Mouse (Mus musculus): ENCODE measurements around the gene Scaf1. TPM values are rescaled to one million over a fixed set of nuclear protein-coding genes. Genes with fewer than 3 reads are reported as not detected.

The Scaf1 gene
- total RNA-seq, 1 experiment, result 39.2 TPM

- no peak for DNase-seq (ENCODE audit: low read depth, low spot score)
- in situ Hi-C loops (cut with MboI; ENCODE audit: low sequenced_read_pairs in 2 of 2, unreplicated experiment in 2 of 2), result no loop called here
- H3K4me3 ChIP-seq (ENCODE audit: insufficient read depth in 1 of 2, low read depth in 1 of 2, low read length in 2 of 2, poor library complexity in 1 of 2, severe bottlenecking in 1 of 2), result no peak overlapping the region
- no peak overlapping the region for H3K27ac ChIP-seq (ENCODE audit: insufficient read depth, low read depth, low read length, poor library complexity, severe bottlenecking)
- TF ChIP-seq HCFC1 (IDR thresholded peaks at IDR 0.05; ENCODE audit: borderline replicate concordance, insufficient read depth, low read length) (no peak), CHD2 (IDR thresholded peaks at IDR 0.05; ENCODE audit: low read depth, low read length) (no peak), MAFK (IDR thresholded peaks at IDR 0.05; ENCODE audit: insufficient read depth, low read depth, low read length) (no peak), ZC3H11A (IDR thresholded peaks at IDR 0.05; ENCODE audit: borderline replicate concordance, low read depth, low read length) (no peak), ZNF384 (IDR thresholded peaks at IDR 0.05; ENCODE audit: low read depth, low read length) (no peak)
- no peak overlapping the region for H3K9ac ChIP-seq (ENCODE audit: insufficient read depth, low read depth, low read length, poor library complexity, severe bottlenecking)
- no peaks in the 10 kb centered on the region for H3K9me3 ChIP-seq (ENCODE audit: control insufficient read depth, insufficient read depth, low read depth, low read length)
- no peaks in the 10 kb centered on the region for H3K36me3 ChIP-seq (ENCODE audit: control insufficient read depth, insufficient read depth, low read length, poor library complexity, severe bottlenecking)
- H3K4me1 ChIP-seq (ENCODE audit: control insufficient read depth in 2 of 2, insufficient read depth in 2 of 2, low read length in 2 of 2, poor library complexity in 1 of 2), result peaks cover 0 to 14% of the 10 kb centered on the region in 2 experiments; a peak in 1 of 4 replicates
These were observed 42.7 kb upstream of the Scaf1 start for GRCm38 (mm10) chr7:45058607-45059571.

DNA sequence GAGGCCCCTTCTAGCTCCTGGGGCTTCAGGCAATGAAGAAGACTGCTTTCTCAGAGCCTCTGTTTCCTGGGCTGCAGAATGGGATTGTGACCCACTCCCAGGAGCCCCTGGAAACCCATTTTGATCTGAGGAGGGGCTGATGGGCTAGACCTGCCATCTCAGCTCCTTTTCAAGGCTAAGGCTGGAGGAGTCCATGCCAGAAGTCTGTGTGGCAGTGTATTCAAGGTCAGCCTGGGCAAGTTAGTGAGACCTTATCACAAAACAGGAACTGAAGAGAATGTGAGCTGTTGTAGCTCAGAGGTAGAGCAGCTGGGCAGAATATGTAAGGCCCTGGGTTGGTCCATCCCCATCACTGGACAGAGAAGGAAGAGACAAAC is 40.8 kb upstream of the Scaf1 start:
- in situ Hi-C loops (cut with MboI; ENCODE audit: low sequenced_read_pairs in 2 of 2, unreplicated experiment in 2 of 2), result no loop called here
- Histone ChIP-seq H3K4me3 (ENCODE audit: insufficient read depth in 1 of 2, low read depth in 1 of 2, low read length in 2 of 2, poor library complexity in 1 of 2, severe bottlenecking in 1 of 2) (peak overlapping the region in 1 of 2 experiments; percentile 9; a peak in 1 of 4 replicates), H3K9ac (ENCODE audit: insufficient read depth, low read depth, low read length, poor library complexity, severe bottlenecking) (no peak overlapping the region), H3K4me1 (ENCODE audit: control insufficient read depth in 2 of 2, insufficient read depth in 2 of 2, low read length in 2 of 2, poor library complexity in 1 of 2) (peaks cover 0 to 14% of the 10 kb centered on the region in 2 experiments; a peak in 1 of 4 replicates), H3K36me3 (ENCODE audit: control insufficient read depth, insufficient read depth, low read length, poor library complexity, severe bottlenecking) (no peaks in the 10 kb centered on the region), H3K9me3 (ENCODE audit: control insufficient read depth, insufficient read depth, low read depth, low read length) (no peaks in the 10 kb centered on the region), H3K27ac (ENCODE audit: insufficient read depth, low read depth, low read length, poor library complexity, severe bottlenecking) (no peak overlapping the region)
- no peak for TF ChIP-seq MAFK (IDR thresholded peaks at IDR 0.05; ENCODE audit: insufficient read depth, low read depth, low read length)
- no peak for DNase-seq (ENCODE audit: low read depth, low spot score)

GRCm38 (mm10) chr7:45056329-45056971 is 40.3 kb upstream of the Scaf1 start:
- no peak for DNase-seq (ENCODE audit: low read depth, low spot score)
- H3K27ac ChIP-seq (ENCODE audit: insufficient read depth, low read depth, low read length, poor library complexity, severe bottlenecking), result no peak overlapping the region

DNA sequence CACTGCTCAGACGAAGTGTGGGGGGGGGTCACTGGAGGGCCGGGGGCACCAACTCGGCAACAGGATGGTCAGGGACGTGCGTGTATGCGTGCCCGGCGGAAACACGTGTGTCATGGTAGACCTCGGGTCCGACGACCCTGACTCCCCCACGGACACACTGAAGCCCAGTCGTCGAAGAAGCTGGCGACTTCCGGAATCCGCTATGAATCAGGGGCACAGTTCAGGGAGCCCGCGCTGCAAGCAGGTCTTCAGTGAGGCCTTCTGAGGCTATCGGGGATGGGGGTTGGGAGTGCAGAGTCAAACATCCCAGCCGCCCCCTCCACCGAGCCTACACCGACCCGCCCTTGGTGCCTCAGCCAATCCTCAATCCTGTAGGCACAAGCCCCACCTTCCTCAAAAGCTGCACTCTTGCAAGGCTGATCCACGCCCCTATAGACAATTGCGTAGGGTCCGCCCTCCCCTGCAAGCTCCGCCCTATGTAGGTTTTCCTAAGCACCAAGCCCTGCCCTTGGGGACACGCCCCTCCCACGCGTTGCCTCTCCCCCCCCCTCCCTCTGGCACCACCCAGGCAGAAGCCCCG is 37.9 kb upstream of the Scaf1 start:
- in situ Hi-C loops (cut with MboI; ENCODE audit: low sequenced_read_pairs in 2 of 2, unreplicated experiment in 2 of 2), result no loop called here
- DNase-seq (ENCODE audit: low read depth, low spot score), result peak; percentile 99
- Histone ChIP-seq H3K4me3 (ENCODE audit: insufficient read depth in 1 of 2, low read depth in 1 of 2, low read length in 2 of 2, poor library complexity in 1 of 2, severe bottlenecking in 1 of 2) (peak overlapping the region; percentile 97 to 99), H3K9me3 (ENCODE audit: control insufficient read depth, insufficient read depth, low read depth, low read length) (no peaks in the 10 kb centered on the region), H3K4me1 (ENCODE audit: control insufficient read depth in 2 of 2, insufficient read depth in 2 of 2, low read length in 2 of 2, poor library complexity in 1 of 2) (peaks cover 0 to 16% of the 10 kb centered on the region in 2 experiments; a peak in 2 of 4 replicates), H3K9ac (ENCODE audit: insufficient read depth, low read depth, low read length, poor library complexity, severe bottlenecking) (peak overlapping the region; percentile 83), H3K27ac (ENCODE audit: insufficient read depth, low read depth, low read length, poor library complexity, severe bottlenecking) (peak overlapping the region; percentile 96), H3K36me3 (ENCODE audit: control insufficient read depth, insufficient read depth, low read length, poor library complexity, severe bottlenecking) (peaks cover 13% of the 10 kb centered on the region)
- TF ChIP-seq MAFK (IDR thresholded peaks at IDR 0.05; ENCODE audit: insufficient read depth, low read depth, low read length) (no peak), ZNF384 (IDR thresholded peaks at IDR 0.05; ENCODE audit: low read depth, low read length) (no peak; the same call in 1 of the 2 replicates), ZC3H11A (IDR thresholded peaks at IDR 0.05; ENCODE audit: borderline replicate concordance, low read depth, low read length) (no peak), CHD2 (IDR thresholded peaks at IDR 0.05; ENCODE audit: low read depth, low read length) (no peak), HCFC1 (IDR thresholded peaks at IDR 0.05; ENCODE audit: borderline replicate concordance, insufficient read depth, low read length) (no peak)

More at GRCm38 (mm10) chr7:45056329-45056971, 40.3 kb upstream of the Scaf1 start:
- Histone ChIP-seq H3K9ac (ENCODE audit: insufficient read depth, low read depth, low read length, poor library complexity, severe bottlenecking) (no peak overlapping the region), H3K9me3 (ENCODE audit: control insufficient read depth, insufficient read depth, low read depth, low read length) (no peaks in the 10 kb centered on the region), H3K4me1 (ENCODE audit: control insufficient read depth in 2 of 2, insufficient read depth in 2 of 2, low read length in 2 of 2, poor library complexity in 1 of 2) (peaks cover 0 to 14% of the 10 kb centered on the region in 2 experiments; a peak in 1 of 4 replicates), H3K4me3 (ENCODE audit: insufficient read depth in 1 of 2, low read depth in 1 of 2, low read length in 2 of 2, poor library complexity in 1 of 2, severe bottlenecking in 1 of 2) (peak overlapping the region in 1 of 2 experiments; percentile 9; a peak in 1 of 4 replicates), H3K36me3 (ENCODE audit: control insufficient read depth, insufficient read depth, low read length, poor library complexity, severe bottlenecking) (no peaks in the 10 kb centered on the region)
- in situ Hi-C loops (cut with MboI; ENCODE audit: low sequenced_read_pairs in 2 of 2, unreplicated experiment in 2 of 2), result no loop called here
- no peak for TF ChIP-seq ZC3H11A (IDR thresholded peaks at IDR 0.05; ENCODE audit: borderline replicate concordance, low read depth, low read length)
- TF ChIP-seq CHD2 (IDR thresholded peaks at IDR 0.05; ENCODE audit: low read depth, low read length), result no peak
- no peak for TF ChIP-seq MAFK (IDR thresholded peaks at IDR 0.05; ENCODE audit: insufficient read depth, low read depth, low read length)
- no peak for TF ChIP-seq HCFC1 (IDR thresholded peaks at IDR 0.05; ENCODE audit: borderline replicate concordance, insufficient read depth, low read length)
- TF ChIP-seq ZNF384 (IDR thresholded peaks at IDR 0.05; ENCODE audit: low read depth, low read length), result no peak

All from ES-E14 (cell line).